Mouse (Mus musculus): Measurements from ENCODE around the gene Srgap2.

- TF ChIP-seq CTCF (IDR thresholded peaks at IDR 0.05; ENCODE audit: low read depth) (peak; percentile 31; the same call in 1 of the 2 replicates), EP300 (IDR thresholded peaks at IDR 0.05; ENCODE audit: low read depth) (no peak)
Measured at GRCm38 (mm10) chr1:131319598-131320330, 207.4 kb downstream of the Srgap2 start.

Data from liver, postnatal 0 days (tissue).